ENCODE assay signal across 14 mouse cellular contexts in the genomic region with DNA sequence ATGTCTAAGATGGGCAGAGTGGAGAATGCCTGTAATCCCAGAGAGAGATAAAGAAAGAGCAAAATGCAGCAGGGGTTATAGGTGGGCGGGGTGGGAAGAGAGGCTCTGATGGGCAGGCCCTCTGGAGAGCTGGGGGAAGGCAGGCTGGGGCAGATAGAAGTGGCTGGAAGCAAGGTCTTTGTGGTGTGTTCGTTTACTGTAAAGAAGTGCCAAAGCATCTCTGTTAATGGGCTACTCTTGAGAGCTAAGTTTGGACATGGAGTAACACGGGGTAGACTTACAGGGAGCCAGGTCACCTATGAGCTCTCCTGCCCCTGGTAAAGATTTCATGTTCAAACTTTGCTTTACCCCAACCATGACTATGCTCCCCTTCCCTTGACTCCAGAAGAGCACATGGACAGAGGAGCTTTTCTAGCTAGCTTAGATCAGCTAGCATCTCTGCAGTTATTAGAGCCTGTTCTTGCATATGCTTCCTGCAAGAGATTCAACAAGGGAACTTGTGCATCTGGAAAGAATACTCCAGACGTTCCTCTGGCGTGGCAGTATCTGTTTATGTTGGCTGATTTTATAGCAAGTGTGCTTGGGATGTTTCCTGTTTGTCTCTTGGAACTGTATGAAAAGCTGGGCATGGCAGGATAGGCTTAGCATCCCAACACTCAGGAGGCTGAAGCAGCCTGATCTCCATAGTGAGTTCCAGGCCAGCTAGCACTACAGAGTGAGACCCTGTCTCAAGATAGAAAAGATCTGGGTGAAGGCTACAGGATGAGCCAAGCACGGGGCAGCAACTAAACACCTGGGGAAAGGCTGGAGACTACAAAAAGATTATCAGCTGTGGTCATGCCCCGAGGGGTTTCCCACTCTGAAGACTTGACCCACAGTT.
A peak's percentile ranks its signal among the peaks of the same experiment; 100 is the strongest.
DNase-seq lines count a peak whose midpoint lies in the region; ATAC-seq and TF ChIP-seq lines count a peak whose summit lies in the region.
"Had no signal": no experiment of that assay in that cellular context is flagged by ENCODE, and none has a peak within 500 bp of the region (broad histone marks: within the 10 kb centered on the region; RNA-seq: fewer than 3 reads in every experiment).

No protein-coding gene starts in this region.

- peak; percentile 95 for DNase-seq in heart, adult 11 months
- no peak for DNase-seq in heart, postnatal 36 days
- no peak for DNase-seq in liver, embryonic 11.5 days (ENCODE audit: low spot score)
- no peak for DNase-seq in liver
- no peak for DNase-seq in ovary, postnatal 14 days (ENCODE audit: low spot score)
- no peak for DNase-seq in frontal cortex, postnatal 10 days (ENCODE audit: low spot score in 2 of 2)
- DNase-seq: adrenal gland, postnatal 10 days; B cell, adult 2 months; cerebellum, adult 11-12 months had no signal

- H3K4me1 ChIP-seq in liver, embryonic 11.5 days (replicated peaks; ENCODE audit: control insufficient read depth, insufficient read depth, low read length): peaks cover 22% of the 10 kb centered on the region
- peaks cover 24% of the 10 kb centered on the region; the same call in 1 of the 2 replicates for H3K4me1 ChIP-seq in embryonic fibroblast, embryonic 13.5 days (ENCODE audit: control insufficient read depth, insufficient read depth, low read length)
- H3K4me1 ChIP-seq in liver, embryonic 16.5 days (ENCODE audit: control insufficient read depth, low read depth, low read length): no peaks in the 10 kb centered on the region; the same call in none of the 2 replicates

- no peak overlapping the region for H3K4me2 ChIP-seq in liver, embryonic 11.5 days
- no peak overlapping the region for H3K4me2 ChIP-seq in liver, embryonic 16.5 days (ENCODE audit: low read depth, low read length)

- WGBS in liver, embryonic 11.5 days: 51% methylated on average over 7 of the region's 7 CpGs
- WGBS in liver, embryonic 16.5 days (ENCODE audit: insufficient replicate concordance): 39% methylated on average over 7 of the region's 7 CpGs

- no peak for TF ChIP-seq POLR2A in embryonic fibroblast, embryonic 13.5 days (IDR thresholded peaks at IDR 0.05; ENCODE audit: low read depth, low read length)

- intact Hi-C loops in heart, postnatal 36 days (cut with DNase I): loop anchor here (2.0 kb wide), 1 partner anchor 39 kb away; no protein-coding TSS in a partner anchor

- no peaks in the 10 kb centered on the region for H3K27me3 ChIP-seq in liver, embryonic 11.5 days (replicated peaks; ENCODE audit: control insufficient read depth, insufficient read depth, low read length)
- no peaks in the 10 kb centered on the region for H3K27me3 ChIP-seq in liver, embryonic 16.5 days (ENCODE audit: control insufficient read depth, insufficient read depth, low read depth, low read length)
- H3K27me3 ChIP-seq: hindbrain, embryonic 15.5 days; Patski had no signal

- no peaks in the 10 kb centered on the region for H3K36me3 ChIP-seq in liver, embryonic 11.5 days (ENCODE audit: control insufficient read depth, insufficient read depth, low read length)
- no peaks in the 10 kb centered on the region for H3K36me3 ChIP-seq in liver, embryonic 16.5 days (ENCODE audit: control insufficient read depth, insufficient read depth)
- H3K36me3 ChIP-seq: hindbrain, embryonic 15.5 days had no signal

- no peaks in the 10 kb centered on the region for H3K9me3 ChIP-seq in liver, embryonic 11.5 days (ENCODE audit: control insufficient read depth, low read length)
- H3K9me3 ChIP-seq in liver, embryonic 16.5 days (replicated peaks; ENCODE audit: control insufficient read depth, low read length): no peaks in the 10 kb centered on the region
- H3K9me3 ChIP-seq: hindbrain, embryonic 15.5 days had no signal

- TF ChIP-seq CTCF in embryonic fibroblast, embryonic 13.5 days (IDR thresholded peaks at IDR 0.05; ENCODE audit: borderline replicate concordance, insufficient read depth, low read length): no peak

- H3K27ac ChIP-seq in liver, embryonic 11.5 days (ENCODE audit: low read depth, low read length): peak overlapping the region; percentile 38; the same call in 1 of the 2 replicates
- H3K27ac ChIP-seq in embryonic fibroblast, embryonic 13.5 days (ENCODE audit: insufficient read depth, low read length): peak overlapping the region; percentile 88
- H3K27ac ChIP-seq in liver, embryonic 16.5 days (ENCODE audit: low read length): peak overlapping the region; percentile 30; the same call in 1 of the 2 replicates
- H3K27ac ChIP-seq: hindbrain, embryonic 15.5 days; macrophage had no signal

- no peak overlapping the region for H3K4me3 ChIP-seq in liver, embryonic 11.5 days (ENCODE audit: low read depth, low read length)
- H3K4me3 ChIP-seq in embryonic fibroblast, embryonic 13.5 days (ENCODE audit: insufficient read depth, low read length): no peak overlapping the region
- H3K4me3 ChIP-seq in liver, embryonic 16.5 days (ENCODE audit: low read depth, low read length): no peak overlapping the region
- H3K4me3 ChIP-seq: hindbrain, embryonic 15.5 days had no signal

- no peak for ATAC-seq in liver, embryonic 11.5 days (replicated peaks; ENCODE audit: low FRiP score)
- ATAC-seq in liver, embryonic 16.5 days (ENCODE audit: low read depth): no peak
- ATAC-seq: Patski had no signal

- no peak overlapping the region for H3K9ac ChIP-seq in liver, embryonic 11.5 days (ENCODE audit: low read depth, low read length)
- H3K9ac ChIP-seq in liver, embryonic 16.5 days (ENCODE audit: low read depth, low read length): no peak overlapping the region
- H3K9ac ChIP-seq: hindbrain, embryonic 15.5 days had no signal

Comparison
In these comparisons a context has a peak if more than half of its experiments do, and no peak if none do; other contexts are left out.
1. H3K27ac ChIP-seq: peak in every context shown above with its lines; median percentile 88 in embryonic fibroblast, embryonic 13.5 days; 38 in liver, embryonic 11.5 days; 30 in liver, embryonic 16.5 days.